ENCODE assay signal across 9 mouse cellular contexts in genomic region chr3:51888662-51889433, GRCm38 (mm10).
DNase-seq lines count a peak whose midpoint lies in the region; ATAC-seq and TF ChIP-seq lines count a peak whose summit lies in the region.
"Had no signal": no experiment of that assay in that cellular context is flagged by ENCODE, and none has a peak within 500 bp of the region (broad histone marks: within the 10 kb centered on the region; RNA-seq: fewer than 3 reads in every experiment).

No protein-coding gene starts in this region.

- ATAC-seq in heart, embryonic 15.5 days (replicated peaks; ENCODE audit: insufficient number of reproducible peaks, insufficient read depth, low FRiP score, low read depth) = no peak
- ATAC-seq in embryonic facial prominence, embryonic 12.5 days (ENCODE audit: insufficient number of reproducible peaks, insufficient read depth, low FRiP score, low TSS enrichment) = peak; percentile 75
- peak; percentile 40; the same call in 1 of the 2 replicates for ATAC-seq in intestine, postnatal 0 days
- ATAC-seq in neural tube, embryonic 14.5 days (ENCODE audit: low read depth) = peak; percentile 88
- no peak for ATAC-seq in megakaryocyte-erythroid progenitor cell, adult 5-6 weeks (replicated peaks; ENCODE audit: low FRiP score, low TSS enrichment, poor library complexity, severe bottlenecking)

- DNase-seq in heart, postnatal 4 days = no peak
- DNase-seq in layer of hippocampus, postnatal 25 days (ENCODE audit: extremely low spot score in 1 of 2, low spot score in 1 of 2) = no peak
- DNase-seq in ovary, postnatal 36 days (ENCODE audit: low spot score) = no peak

- no peak for TF ChIP-seq CTCF in intestine, postnatal 0 days (IDR thresholded peaks at IDR 0.05; ENCODE audit: low read depth)

- peaks cover 23% of the 10 kb centered on the region for H3K4me1 ChIP-seq in heart, embryonic 15.5 days (replicated peaks)
- peaks cover 28% of the 10 kb centered on the region for H3K4me1 ChIP-seq in embryonic facial prominence, embryonic 12.5 days
- no peaks in the 10 kb centered on the region for H3K4me1 ChIP-seq in intestine, postnatal 0 days (replicated peaks; ENCODE audit: control insufficient read depth, insufficient read depth, low read length)
- H3K4me1 ChIP-seq in neural tube, embryonic 14.5 days (ENCODE audit: control insufficient read depth, insufficient read depth, low read length) = peaks cover 28% of the 10 kb centered on the region

- 26% methylated on average over 20 of the region's 20 CpGs for WGBS in heart, embryonic 15.5 days
- WGBS in embryonic facial prominence, embryonic 12.5 days = 11% methylated on average over 20 of the region's 20 CpGs
- WGBS in intestine, postnatal 0 days = 32% methylated on average over 20 of the region's 20 CpGs
- 6% methylated on average over 20 of the region's 20 CpGs for WGBS in neural tube, embryonic 14.5 days

- no peak overlapping the region for H3K9ac ChIP-seq in heart, embryonic 15.5 days
- H3K9ac ChIP-seq in embryonic facial prominence, embryonic 12.5 days = peak overlapping the region; percentile 37; the same call in 1 of the 2 replicates
- H3K9ac ChIP-seq in intestine, postnatal 0 days (ENCODE audit: low read depth, low read length) = no peak overlapping the region
- peak overlapping the region; percentile 2 for H3K9ac ChIP-seq in neural tube, embryonic 14.5 days (replicated peaks; ENCODE audit: low read depth, low read length)

- no peaks in the 10 kb centered on the region for H3K27me3 ChIP-seq in heart, embryonic 15.5 days
- no peaks in the 10 kb centered on the region for H3K27me3 ChIP-seq in embryonic facial prominence, embryonic 12.5 days
- no peaks in the 10 kb centered on the region for H3K27me3 ChIP-seq in intestine, postnatal 0 days (replicated peaks; ENCODE audit: control insufficient read depth, insufficient read depth, low read length)
- H3K27me3 ChIP-seq in neural tube, embryonic 14.5 days (ENCODE audit: control insufficient read depth, insufficient read depth, low read length) = no peaks in the 10 kb centered on the region

- peak overlapping the region; percentile 45 for H3K4me2 ChIP-seq in heart, embryonic 15.5 days
- peak overlapping the region; percentile 52 for H3K4me2 ChIP-seq in embryonic facial prominence, embryonic 12.5 days (replicated peaks)
- H3K4me2 ChIP-seq in intestine, postnatal 0 days (replicated peaks; ENCODE audit: low read depth) = peak overlapping the region; percentile 28
- H3K4me2 ChIP-seq in neural tube, embryonic 14.5 days (ENCODE audit: low read depth, low read length) = peak overlapping the region; percentile 39

- H3K27ac ChIP-seq in heart, embryonic 15.5 days = no peak overlapping the region
- peak overlapping the region; percentile 50; the same call in 1 of the 2 replicates for H3K27ac ChIP-seq in embryonic facial prominence, embryonic 12.5 days
- H3K27ac ChIP-seq in intestine, postnatal 0 days (ENCODE audit: low read depth, low read length) = no peak overlapping the region
- H3K27ac ChIP-seq in neural tube, embryonic 14.5 days (ENCODE audit: low read depth, low read length) = peak overlapping the region; percentile 88

- H3K9me3 ChIP-seq in heart, embryonic 15.5 days (replicated peaks) = no peaks in the 10 kb centered on the region
- no peaks in the 10 kb centered on the region for H3K9me3 ChIP-seq in embryonic facial prominence, embryonic 12.5 days
- H3K9me3 ChIP-seq in intestine, postnatal 0 days (ENCODE audit: control insufficient read depth) = no peaks in the 10 kb centered on the region
- H3K9me3 ChIP-seq in neural tube, embryonic 14.5 days (ENCODE audit: control insufficient read depth, low read length) = no peaks in the 10 kb centered on the region
- H3K9me3 ChIP-seq: G1E had no signal

- no peak overlapping the region for H3K4me3 ChIP-seq in heart, embryonic 15.5 days
- H3K4me3 ChIP-seq in embryonic facial prominence, embryonic 12.5 days = peak overlapping the region; percentile 10
- H3K4me3 ChIP-seq in intestine, postnatal 0 days (ENCODE audit: low read depth, low read length) = no peak overlapping the region
- H3K4me3 ChIP-seq in neural tube, embryonic 14.5 days (ENCODE audit: low read depth, low read length) = no peak overlapping the region

- no peaks in the 10 kb centered on the region for H3K36me3 ChIP-seq in heart, embryonic 15.5 days
- H3K36me3 ChIP-seq in embryonic facial prominence, embryonic 12.5 days = no peaks in the 10 kb centered on the region
- no peaks in the 10 kb centered on the region for H3K36me3 ChIP-seq in intestine, postnatal 0 days (ENCODE audit: control insufficient read depth, insufficient read depth)
- no peaks in the 10 kb centered on the region for H3K36me3 ChIP-seq in neural tube, embryonic 14.5 days (ENCODE audit: control insufficient read depth, insufficient read depth, low read length)
- H3K36me3 ChIP-seq: G1E had no signal

Comparison
In these comparisons a context has a peak if more than half of its experiments do, and no peak if none do; other contexts are left out.
1. ATAC-seq: peak in embryonic facial prominence, embryonic 12.5 days (single experiment), intestine, postnatal 0 days (single experiment) and neural tube, embryonic 14.5 days (single experiment); none in heart, embryonic 15.5 days (single experiment) and megakaryocyte-erythroid progenitor cell, adult 5-6 weeks (single experiment).
2. H3K27ac ChIP-seq: peak in embryonic facial prominence, embryonic 12.5 days (single experiment) and neural tube, embryonic 14.5 days (single experiment); none in heart, embryonic 15.5 days (single experiment) and intestine, postnatal 0 days (single experiment).
3. H3K9ac ChIP-seq: peak in embryonic facial prominence, embryonic 12.5 days (single experiment) and neural tube, embryonic 14.5 days (single experiment); none in heart, embryonic 15.5 days (single experiment) and intestine, postnatal 0 days (single experiment).
4. Peak in every context shown above with its lines, with median percentiles within 50 percentile points of each other: H3K4me2 ChIP-seq.